Mouse (Mus musculus): ENCODE measurements around the gene Gm9844. TPM values are rescaled to one million over a fixed set of nuclear protein-coding genes. Genes with fewer than 3 reads are reported as not detected.

Gene Gm9844
- polyA plus RNA-seq, 1 experiment from 2014 or later, result 53.5 TPM

GRCm38 (mm10) chr7:24902630-24903443 is 40.8 kb downstream of the Gm9844 start, which contains the start of gene Arhgef1:
Gene Arhgef1, plus strand, starts transcription at chr7:24902912.
- Histone ChIP-seq H3K27me3 (replicated peaks; ENCODE audit: control insufficient read depth, insufficient read depth, low read length) (no peaks in the 10 kb centered on the region), H3K4me3 (ENCODE audit: low read length) (peak within 1 kb of the TSS; percentile 62), H3K36me3 (ENCODE audit: control insufficient read depth, insufficient read depth, low read length) (no peaks in the 10 kb centered on the region), H3K27ac (ENCODE audit: low read depth, low read length) (peak within 1 kb of the TSS; percentile 62), H3K9ac (ENCODE audit: low read depth, low read length) (peak within 1 kb of the TSS; percentile 80), H3K4me2 (ENCODE audit: low read length) (peak within 1 kb of the TSS; percentile 79), H3K4me1 (ENCODE audit: control insufficient read depth, insufficient read depth, low read depth, low read length) (peaks cover 13% of the 10 kb centered on the region), H3K9me3 (ENCODE audit: control insufficient read depth, low read length) (no peaks in the 10 kb centered on the region)
- 8% methylated on average over 48 of the region's 68 CpGs for WGBS
- no peak for ATAC-seq

DNA sequence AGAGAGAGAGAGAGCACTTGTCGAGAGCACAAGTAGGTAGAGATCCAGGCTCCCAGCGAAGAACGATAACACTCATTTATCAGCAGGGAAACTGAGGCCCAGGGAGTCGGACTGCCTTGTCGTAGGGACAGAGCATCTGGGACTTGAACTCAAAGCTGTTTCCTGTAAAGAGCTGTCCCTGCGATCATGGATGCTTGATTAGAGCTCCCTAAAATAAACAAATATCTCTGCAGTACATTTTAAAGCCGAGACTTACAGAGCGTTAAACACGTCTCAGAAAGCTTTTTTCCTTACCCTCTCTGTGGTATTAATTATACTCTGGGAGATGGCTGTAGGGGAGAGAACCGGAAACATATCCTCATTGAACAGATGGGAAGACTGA is 41.4 kb downstream of the Gm9844 start:
- Histone ChIP-seq H3K4me3 (ENCODE audit: low read length) (peak overlapping the region; percentile 62), H3K9ac (ENCODE audit: low read depth, low read length) (peak overlapping the region; percentile 80), H3K9me3 (ENCODE audit: control insufficient read depth, low read length) (no peaks in the 10 kb centered on the region), H3K27me3 (replicated peaks; ENCODE audit: control insufficient read depth, insufficient read depth, low read length) (no peaks in the 10 kb centered on the region), H3K4me2 (ENCODE audit: low read length) (peak overlapping the region; percentile 79), H3K27ac (ENCODE audit: low read depth, low read length) (no peak overlapping the region; the same call in none of the 2 replicates), H3K4me1 (ENCODE audit: control insufficient read depth, insufficient read depth, low read depth, low read length) (peaks cover 13% of the 10 kb centered on the region), H3K36me3 (ENCODE audit: control insufficient read depth, insufficient read depth, low read length) (no peaks in the 10 kb centered on the region)
- WGBS, result 43% methylated on average over 10 of the region's 10 CpGs
- ATAC-seq, result no peak

- Histone ChIP-seq H3K9me3 (ENCODE audit: control insufficient read depth, low read length) (no peaks in the 10 kb centered on the region), H3K36me3 (ENCODE audit: control insufficient read depth, insufficient read depth, low read length) (no peaks in the 10 kb centered on the region), H3K4me2 (ENCODE audit: low read length) (peak overlapping the region; percentile 79), H3K9ac (ENCODE audit: low read depth, low read length) (peak overlapping the region; percentile 84), H3K4me3 (ENCODE audit: low read length) (peak overlapping the region; percentile 62), H3K4me1 (ENCODE audit: control insufficient read depth, insufficient read depth, low read depth, low read length) (peaks cover 13% of the 10 kb centered on the region), H3K27ac (ENCODE audit: low read depth, low read length) (peak overlapping the region; percentile 77), H3K27me3 (replicated peaks; ENCODE audit: control insufficient read depth, insufficient read depth, low read length) (no peaks in the 10 kb centered on the region)
- ATAC-seq, result peak; percentile 98
- under 1% methylated on average over 30 of the region's 30 CpGs for whole genome bisulfite sequencing
Observed at GRCm38 (mm10) chr7:24904070-24904483, 42.1 kb downstream of the Gm9844 start.

DNA sequence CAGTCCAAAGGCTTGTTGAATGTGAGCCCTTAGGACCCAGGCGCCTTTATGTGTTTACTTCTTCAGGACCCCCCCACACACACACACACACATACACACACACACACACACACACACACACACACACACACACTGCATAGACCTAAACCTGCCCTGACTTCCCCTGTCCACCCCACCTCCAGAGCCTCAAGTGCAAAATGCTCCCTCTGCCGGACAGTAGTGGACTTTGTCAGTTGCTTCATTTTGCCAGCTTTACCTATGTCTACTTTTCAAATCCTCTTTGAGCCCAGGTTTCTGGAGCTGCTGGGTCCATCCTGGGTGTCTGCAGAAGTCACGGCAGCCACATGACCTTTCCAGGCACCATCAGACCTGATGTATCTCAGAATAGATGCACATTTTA is 42.9 kb downstream of the Gm9844 start:
- Histone ChIP-seq H3K4me2 (ENCODE audit: low read length) (peak overlapping the region; percentile 79), H3K27ac (ENCODE audit: low read depth, low read length) (peak overlapping the region; percentile 77; the same call in 1 of the 2 replicates), H3K27me3 (replicated peaks; ENCODE audit: control insufficient read depth, insufficient read depth, low read length) (no peaks in the 10 kb centered on the region), H3K9me3 (ENCODE audit: control insufficient read depth, low read length) (no peaks in the 10 kb centered on the region), H3K9ac (ENCODE audit: low read depth, low read length) (peak overlapping the region; percentile 84; the same call in 1 of the 2 replicates), H3K4me3 (ENCODE audit: low read length) (peak overlapping the region; percentile 62), H3K36me3 (ENCODE audit: control insufficient read depth, insufficient read depth, low read length) (no peaks in the 10 kb centered on the region), H3K4me1 (ENCODE audit: control insufficient read depth, insufficient read depth, low read depth, low read length) (peaks cover 13% of the 10 kb centered on the region)
- ATAC-seq, result no peak
- WGBS, result 22% methylated on average over 2 of the region's 3 CpGs

- 36% methylated on average over 6 of the region's 6 CpGs for WGBS
- ATAC-seq, result no peak
- H3K4me2 ChIP-seq (ENCODE audit: low read length), result no peak overlapping the region
Observed at GRCm38 (mm10) chr7:24906551-24906950, 44.5 kb downstream of the Gm9844 start.

GRCm38 (mm10) chr7:24907211-24907748 is 45.3 kb downstream of the Gm9844 start:
- no peak for ATAC-seq
- no peak overlapping the region for H3K4me3 ChIP-seq (ENCODE audit: low read length)
- WGBS, result 43% methylated on average over 13 of the region's 13 CpGs
- 0 out of 2 replicates have a peak overlapping the region, but pooled peaks have one; percentile 4 for H3K9ac ChIP-seq (ENCODE audit: low read depth, low read length)
- no peaks in the 10 kb centered on the region for H3K9me3 ChIP-seq (ENCODE audit: control insufficient read depth, low read length)
- H3K4me1 ChIP-seq (ENCODE audit: control insufficient read depth, insufficient read depth, low read depth, low read length), result peaks cover 13% of the 10 kb centered on the region
- H3K4me2 ChIP-seq (ENCODE audit: low read length), result no peak overlapping the region
- no peaks in the 10 kb centered on the region for H3K27me3 ChIP-seq (replicated peaks; ENCODE audit: control insufficient read depth, insufficient read depth, low read length)
- no peak overlapping the region for H3K27ac ChIP-seq (ENCODE audit: low read depth, low read length)
- H3K36me3 ChIP-seq (ENCODE audit: control insufficient read depth, insufficient read depth, low read length), result no peaks in the 10 kb centered on the region

More at GRCm38 (mm10) chr7:24906551-24906950, 44.5 kb downstream of the Gm9844 start:
- Histone ChIP-seq H3K4me1 (ENCODE audit: control insufficient read depth, insufficient read depth, low read depth, low read length) (peaks cover 13% of the 10 kb centered on the region), H3K9me3 (ENCODE audit: control insufficient read depth, low read length) (no peaks in the 10 kb centered on the region), H3K27me3 (replicated peaks; ENCODE audit: control insufficient read depth, insufficient read depth, low read length) (no peaks in the 10 kb centered on the region), H3K36me3 (ENCODE audit: control insufficient read depth, insufficient read depth, low read length) (no peaks in the 10 kb centered on the region), H3K27ac (ENCODE audit: low read depth, low read length) (no peak overlapping the region), H3K4me3 (ENCODE audit: low read length) (no peak overlapping the region), H3K9ac (ENCODE audit: low read depth, low read length) (no peak overlapping the region)

Other genes with a start within 250 kb of the Gm9844 start
- 0.76 and 0.78 TPM in 2 replicates for gene Lypd3, start 225.7 kb upstream of the Gm9844 start, polyA plus RNA-seq (2015; fragmentation: Nextera tagmentation; extraction: Ambion mirVana)
- not detected in 2 replicates for gene Tex101, start 185.5 kb upstream of the Gm9844 start, polyA plus RNA-seq (2015; fragmentation: Nextera tagmentation; extraction: Ambion mirVana)
- not detected in 2 replicates for gene BC049730, start 153.0 kb upstream of the Gm9844 start, polyA plus RNA-seq (2015; fragmentation: Nextera tagmentation; extraction: Ambion mirVana)
- not detected in 2 replicates for gene Gm4763, start 135.3 kb upstream of the Gm9844 start, polyA plus RNA-seq (2015; fragmentation: Nextera tagmentation; extraction: Ambion mirVana)
- gene Cd177, start 101.9 kb upstream of the Gm9844 start, polyA plus RNA-seq (2015; fragmentation: Nextera tagmentation; extraction: Ambion mirVana), result 0.20 and 0.52 TPM in 2 replicates
- 0.40 and 0.69 TPM in 2 replicates for gene Ceacam10, start 85.0 kb upstream of the Gm9844 start, polyA plus RNA-seq (2015; fragmentation: Nextera tagmentation; extraction: Ambion mirVana)
- gene Lypd4, start 7.7 kb downstream of the Gm9844 start, polyA plus RNA-seq (2015; fragmentation: Nextera tagmentation; extraction: Ambion mirVana), result 0.21 and 0.29 TPM in 2 replicates
- 0.30 and 0.47 TPM in 2 replicates for gene Dmrtc2, start 7.8 kb downstream of the Gm9844 start, polyA plus RNA-seq (2015; fragmentation: Nextera tagmentation; extraction: Ambion mirVana)
- 1,005 and 1,089 TPM in 2 replicates for gene Rps19, start 22.2 kb downstream of the Gm9844 start, polyA plus RNA-seq (2015; fragmentation: Nextera tagmentation; extraction: Ambion mirVana)
- gene Cd79a, start 35.2 kb downstream of the Gm9844 start, polyA plus RNA-seq (2015; fragmentation: Nextera tagmentation; extraction: Ambion mirVana), result 0.34 and 0.39 TPM in 2 replicates
- gene Arhgef1, start 40.7 kb downstream of the Gm9844 start, polyA plus RNA-seq (2015; fragmentation: Nextera tagmentation; extraction: Ambion mirVana), result 47.0 and 62.1 TPM in 2 replicates
- gene Gm4881, start 82.3 kb downstream of the Gm9844 start, polyA plus RNA-seq (2015; fragmentation: Nextera tagmentation; extraction: Ambion mirVana), result 4.6 and 5.2 TPM in 2 replicates
- gene Rabac1, start 110.5 kb downstream of the Gm9844 start, polyA plus RNA-seq (2015; fragmentation: Nextera tagmentation; extraction: Ambion mirVana), result 345 and 404 TPM in 2 replicates
- 678 and 702 TPM in 2 replicates for gene Atp1a3, start 143.7 kb downstream of the Gm9844 start, polyA plus RNA-seq (2015; fragmentation: Nextera tagmentation; extraction: Ambion mirVana)
- 12.5 and 15.8 TPM in 2 replicates for gene Grik5, start 210.1 kb downstream of the Gm9844 start, polyA plus RNA-seq (2015; fragmentation: Nextera tagmentation; extraction: Ambion mirVana)
- gene Zfp574, start 210.4 kb downstream of the Gm9844 start, polyA plus RNA-seq (2015; fragmentation: Nextera tagmentation; extraction: Ambion mirVana), result 30.0 and 39.7 TPM in 2 replicates